Mouse (Mus musculus): ENCODE measurements around the gene Stum. TPM values are rescaled to one million over a fixed set of nuclear protein-coding genes. Genes with fewer than 3 reads are reported as not detected.

Stum gene
- 3.2 to 5.1 TPM (median 4.2 TPM) in 4 replicates for total RNA-seq (2023; ENCODE audit: inconsistent age)

DNA sequence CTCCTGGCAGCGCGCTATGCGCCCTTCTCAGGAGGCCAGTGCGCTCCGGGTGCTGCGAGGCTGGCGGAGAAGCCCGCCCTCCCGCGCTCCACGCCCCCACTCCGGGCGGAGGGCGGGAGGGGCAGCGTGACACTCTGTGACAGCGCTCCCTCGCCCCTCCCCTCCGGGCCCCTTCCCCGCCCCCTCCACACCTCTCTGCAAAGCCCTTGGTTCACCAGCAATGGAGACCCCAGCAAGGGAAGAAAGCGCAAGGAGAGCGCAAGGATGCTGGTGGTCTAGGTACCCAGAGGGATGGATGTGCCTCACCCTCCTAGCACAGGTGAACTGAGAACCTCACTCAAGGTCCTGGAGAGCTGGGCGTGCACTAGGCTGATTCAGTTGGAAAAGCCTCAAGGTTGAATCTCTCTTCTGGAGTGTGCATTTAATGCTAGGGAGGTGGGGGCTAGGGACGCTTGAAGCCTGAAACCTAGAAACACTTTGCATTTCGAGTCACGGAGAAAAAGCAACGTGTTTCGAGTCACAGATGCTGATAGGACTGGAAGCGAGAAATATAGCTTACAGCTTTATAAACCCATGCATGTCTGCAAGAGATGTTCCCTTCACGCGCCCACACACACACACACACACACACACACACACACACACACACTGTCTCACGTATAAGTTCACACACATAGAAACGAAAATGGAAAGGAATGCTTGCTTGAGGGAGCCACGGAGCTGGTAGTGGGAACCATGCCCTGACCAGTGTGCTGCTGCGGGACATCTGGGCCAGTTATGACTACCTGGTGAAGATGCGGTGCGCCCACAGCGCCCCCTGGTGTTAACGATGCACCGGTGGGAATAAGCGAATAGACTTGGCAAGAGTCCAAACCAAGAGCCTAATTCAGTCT lies at the start of gene Stum:
Gene Stum (minus strand): TSS at position 106 of the 893 bp plus-strand sequence.

Other genes starting within 250 kb of the Stum start
- gene Psen2, start 220.1 kb downstream of the Stum start, total RNA-seq (2023; ENCODE audit: inconsistent age) = 71.4 to 79.9 TPM (median 76.3 TPM) in 4 replicates
- gene Itpkb, start 153.0 kb downstream of the Stum start, total RNA-seq (2023; ENCODE audit: inconsistent age) = 112 to 138 TPM (median 116 TPM) in 4 replicates
- 231 to 271 TPM (median 249 TPM) in 4 replicates for gene Parp1, start 85.4 kb upstream of the Stum start, total RNA-seq (2023; ENCODE audit: inconsistent age)
- 11.1 to 12.9 TPM (median 11.5 TPM) in 4 replicates for gene Lin9, start 157.6 kb upstream of the Stum start, total RNA-seq (2023; ENCODE audit: inconsistent age)
- not detected in 4 replicates for gene Mixl1, start 213.5 kb upstream of the Stum start, total RNA-seq (2023; ENCODE audit: inconsistent age)
- gene Acbd3, start 242.5 kb upstream of the Stum start, total RNA-seq (2023; ENCODE audit: inconsistent age) = 59.7 to 62.2 TPM (median 60.5 TPM) in 4 replicates

Data from B cell, adult (primary cell).